Mouse (Mus musculus): ENCODE data around the gene Ubl4b. TPM values are rescaled to one million over a fixed set of nuclear protein-coding genes. Genes with fewer than 3 reads are reported as not detected.

Ubl4b gene
- not detected in 3 replicates for total RNA-seq (2017)

DNA sequence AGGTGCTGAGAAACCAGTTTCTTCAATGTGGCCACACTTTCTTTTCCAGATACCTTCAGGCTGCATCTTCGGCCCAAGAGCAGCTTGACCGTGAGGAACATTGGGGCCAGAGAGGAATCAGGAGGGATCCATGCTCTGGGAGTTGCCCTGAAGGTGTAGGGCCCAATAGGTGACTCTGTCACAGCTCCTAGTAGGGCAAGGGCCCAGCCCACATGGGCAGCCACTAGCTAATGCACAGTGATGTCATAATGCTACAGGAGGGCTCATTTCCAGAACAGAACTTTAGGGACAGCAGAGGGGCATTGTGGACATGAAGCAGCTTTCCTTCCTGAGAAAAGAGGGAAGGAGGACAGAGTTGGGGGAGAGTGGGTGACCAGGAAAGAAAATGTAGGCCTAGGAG is at the start of gene Ubl4b:
TSS of gene Ubl4b (minus strand) at position 232 of the 400 bp plus-strand sequence.
- no peak for ATAC-seq (replicated peaks; ENCODE audit: insufficient number of reproducible peaks, low FRiP score, low TSS enrichment, poor library complexity, severe bottlenecking)

DNA sequence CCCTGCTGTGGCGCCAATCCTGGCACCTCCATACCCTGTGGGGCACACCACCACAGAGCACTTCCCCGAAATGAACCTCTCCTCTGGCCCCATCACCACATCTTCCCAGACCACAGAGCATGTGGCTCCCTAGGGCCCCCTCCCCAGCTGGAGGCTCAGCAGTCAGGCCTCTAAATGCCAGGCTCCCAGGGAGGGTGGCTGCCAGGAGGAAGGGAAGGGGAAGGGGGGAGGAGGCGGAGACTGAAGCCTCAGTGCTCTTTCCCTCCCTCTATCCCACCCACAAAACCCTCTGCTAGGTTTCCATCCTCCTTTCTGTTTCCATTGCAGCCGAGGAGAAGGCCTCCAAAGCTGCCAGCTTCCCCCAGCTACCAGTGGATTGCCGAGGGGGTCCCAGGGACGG is 45.3 kb upstream of the Ubl4b start:
- no peak for ATAC-seq (replicated peaks; ENCODE audit: insufficient number of reproducible peaks, low FRiP score, low TSS enrichment, poor library complexity, severe bottlenecking)

DNA sequence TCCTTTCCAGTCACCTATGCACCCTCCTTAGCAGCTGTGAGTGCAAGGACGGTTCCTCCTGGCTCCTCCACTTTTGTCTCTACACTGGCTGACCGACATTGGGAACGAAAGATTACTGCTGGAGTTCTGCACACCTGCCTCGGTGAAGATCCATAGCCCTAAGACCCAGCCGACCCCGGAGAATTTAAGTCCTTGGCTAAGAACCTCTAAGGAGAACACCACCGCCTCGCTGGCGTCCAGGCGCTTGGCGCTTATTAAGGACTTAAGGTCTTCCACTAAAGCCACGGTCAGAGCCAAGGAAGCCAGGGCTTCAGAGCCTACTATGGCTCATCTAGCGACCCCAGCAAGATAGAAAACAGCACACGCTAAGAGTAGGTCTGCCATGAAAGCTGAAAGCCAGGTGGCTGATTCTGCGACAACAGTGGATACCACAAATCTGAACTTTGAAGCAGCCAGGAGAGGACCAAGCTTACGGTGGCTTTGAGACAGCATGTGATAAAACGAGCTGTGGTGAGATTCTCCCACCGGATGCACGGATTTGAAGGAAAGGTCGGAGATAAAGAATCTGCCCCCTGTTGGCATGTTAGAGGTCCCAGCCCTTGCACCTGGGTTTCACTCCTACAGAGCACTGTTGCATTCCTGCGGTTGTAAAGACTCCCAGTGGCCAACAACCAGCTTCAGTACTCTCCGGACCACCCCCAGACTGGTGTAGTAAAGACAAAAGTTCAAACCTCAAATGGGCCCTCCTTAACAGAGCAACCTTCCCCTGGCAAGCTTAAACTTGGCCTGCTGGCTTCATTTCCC is 42.9 kb upstream of the Ubl4b start:
- ATAC-seq (replicated peaks; ENCODE audit: insufficient number of reproducible peaks, low FRiP score, low TSS enrichment, poor library complexity, severe bottlenecking) = no peak

DNA sequence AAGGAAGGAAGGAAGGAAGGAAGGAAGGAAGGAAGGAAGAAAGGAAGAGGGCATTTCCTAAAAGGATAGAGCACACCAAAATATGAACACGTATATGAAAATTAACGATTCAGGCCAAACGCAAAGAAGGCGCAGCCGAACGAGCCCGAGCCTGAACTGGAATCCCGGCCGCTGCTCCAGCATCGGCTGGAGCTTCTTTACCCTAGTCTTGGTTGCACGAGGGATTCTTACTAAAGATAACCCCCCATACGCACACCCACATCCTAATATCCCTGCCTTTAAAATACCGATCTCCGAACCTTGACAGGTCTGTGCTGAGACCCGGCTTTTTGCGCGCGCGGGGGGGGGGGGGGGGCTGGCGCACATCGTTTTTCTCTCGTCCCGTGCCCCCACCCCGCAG is 42.3 kb upstream of the Ubl4b start:
- no peak for ATAC-seq (replicated peaks; ENCODE audit: insufficient number of reproducible peaks, low FRiP score, low TSS enrichment, poor library complexity, severe bottlenecking)

DNA sequence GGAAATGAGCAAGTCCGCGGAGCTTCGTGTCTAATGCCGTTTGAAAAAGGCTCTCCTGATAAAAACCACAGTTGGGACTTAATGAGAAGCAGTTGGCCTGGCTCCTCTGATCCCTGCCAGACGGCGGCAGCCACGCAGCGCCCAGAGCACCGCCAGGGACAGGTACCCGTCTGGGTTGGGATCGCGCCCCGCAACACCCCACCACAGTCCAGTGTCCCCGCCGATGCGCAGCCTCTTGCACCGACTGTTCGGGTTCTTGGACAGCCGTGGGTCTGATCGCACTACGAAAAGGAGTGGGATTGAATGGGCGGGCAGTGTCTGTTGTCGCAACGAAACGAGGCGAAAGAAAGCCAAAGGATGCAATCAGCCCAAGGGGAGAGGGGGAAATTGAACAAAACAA is 41.7 kb upstream of the Ubl4b start:
- no peak for ATAC-seq (replicated peaks; ENCODE audit: insufficient number of reproducible peaks, low FRiP score, low TSS enrichment, poor library complexity, severe bottlenecking)

DNA sequence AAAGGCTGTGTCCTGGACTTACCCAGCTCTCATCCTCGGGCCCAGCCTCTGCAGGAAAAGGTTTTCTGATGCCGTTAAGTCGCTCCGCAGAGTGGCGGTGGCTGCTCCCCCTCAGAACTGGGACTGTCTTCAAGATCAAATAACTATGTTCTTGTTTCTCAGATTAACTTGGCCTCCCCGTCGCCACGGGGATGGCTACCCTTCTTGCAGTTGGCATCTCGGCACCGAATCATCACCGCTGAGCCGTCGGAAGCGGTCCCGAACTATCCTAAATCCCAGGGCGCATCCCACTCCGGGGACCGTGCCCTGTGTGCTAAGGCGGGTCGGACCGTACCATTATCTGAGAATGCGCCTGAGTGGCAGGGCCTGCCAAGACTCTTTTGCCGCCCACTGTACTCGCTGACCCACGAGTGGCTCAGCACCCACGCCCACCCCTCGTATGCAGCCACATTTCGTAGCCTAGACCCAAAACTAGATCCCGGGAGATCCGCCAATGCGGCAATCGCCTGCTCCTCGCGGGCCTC is 41.1 kb upstream of the Ubl4b start:
- no peak for ATAC-seq (replicated peaks; ENCODE audit: insufficient number of reproducible peaks, low FRiP score, low TSS enrichment, poor library complexity, severe bottlenecking)

DNA sequence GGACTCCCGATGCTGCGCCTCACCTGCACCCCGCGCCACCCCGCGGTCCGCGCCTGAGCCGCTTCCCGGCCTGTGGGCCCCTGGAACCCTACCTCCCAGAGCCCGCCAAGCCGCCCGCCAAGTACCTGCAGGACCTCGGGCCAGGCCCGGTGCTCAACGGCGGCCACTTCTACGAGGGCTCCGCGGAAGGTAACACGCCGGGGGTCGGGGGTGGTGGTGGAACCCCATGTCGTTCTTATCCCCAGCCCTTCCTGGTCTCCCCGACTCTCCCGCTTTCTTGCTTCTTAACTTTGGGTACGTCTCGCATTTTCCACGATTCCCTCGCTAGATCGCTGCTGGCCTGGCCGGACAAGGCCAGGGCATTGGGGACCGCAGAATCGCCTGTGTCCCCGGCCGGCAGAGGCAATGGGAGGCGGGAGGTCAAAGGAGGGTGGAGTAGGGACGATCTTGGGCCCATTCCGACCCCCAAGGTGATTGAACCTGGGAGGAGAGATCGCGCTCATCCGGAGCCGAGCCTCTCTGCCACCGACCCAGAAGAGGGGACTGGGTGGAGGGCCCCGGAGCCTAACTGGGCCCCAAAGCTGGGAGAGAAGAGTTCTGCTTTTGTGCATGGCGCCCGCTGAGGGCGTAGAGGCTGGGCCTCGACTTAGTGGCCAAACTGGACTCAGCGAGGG is 40.5 kb upstream of the Ubl4b start:
- no peak for ATAC-seq (replicated peaks; ENCODE audit: insufficient number of reproducible peaks, low FRiP score, low TSS enrichment, poor library complexity, severe bottlenecking)

DNA sequence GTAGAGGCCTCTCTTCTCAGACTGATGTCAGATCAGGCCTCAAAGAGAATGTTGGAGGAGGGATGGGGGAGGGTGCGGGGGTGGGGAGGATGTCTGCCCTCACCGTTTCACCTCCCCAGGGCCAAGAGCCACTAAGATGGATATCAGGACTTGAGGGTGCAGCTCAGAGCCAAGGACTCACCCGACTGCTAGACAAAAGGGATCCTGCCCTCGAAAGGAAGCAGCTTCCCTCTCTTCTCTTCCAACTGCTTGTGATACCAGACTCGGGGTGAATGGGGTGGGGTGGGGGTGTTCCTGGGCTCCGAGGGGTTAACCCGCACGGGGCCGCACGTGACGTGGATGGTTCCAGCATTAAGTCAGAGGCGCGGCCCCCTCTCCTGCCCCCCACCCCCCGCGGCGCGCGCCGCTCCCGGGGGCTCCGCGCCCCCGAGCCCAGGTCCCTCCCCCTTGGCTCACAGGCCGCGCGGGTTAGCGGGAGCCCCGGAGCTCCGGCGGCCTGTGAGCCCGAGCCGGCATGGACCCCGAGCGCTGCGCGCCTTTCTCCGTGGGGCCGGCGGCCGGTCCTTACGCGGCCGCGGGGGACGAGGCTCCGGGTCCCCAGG is 39.9 kb upstream of the Ubl4b start, which contains the start of gene Alx3:
TSS of gene Alx3 (plus strand) at position 370 of the 602 bp plus-strand sequence.
- no peak for ATAC-seq (replicated peaks; ENCODE audit: insufficient number of reproducible peaks, low FRiP score, low TSS enrichment, poor library complexity, severe bottlenecking)

DNA sequence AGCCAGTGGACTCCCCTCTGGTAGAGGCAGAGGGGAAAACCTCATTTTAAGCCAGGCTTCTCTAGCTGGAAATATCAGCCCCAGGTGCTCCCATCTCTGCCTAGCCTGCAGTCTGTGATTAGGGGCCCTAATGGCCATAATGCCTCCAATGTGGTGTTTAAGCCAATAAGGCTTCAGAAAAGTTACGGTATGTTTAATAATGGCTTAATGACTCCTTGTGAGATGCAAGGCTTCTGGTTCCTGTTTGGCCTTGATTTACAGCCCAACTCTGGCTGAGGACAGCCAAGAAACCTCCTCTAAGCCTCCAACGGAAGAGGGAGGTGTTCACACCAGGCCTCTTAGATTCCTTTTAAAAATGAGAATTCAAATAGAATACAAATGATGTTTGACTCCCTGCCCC is 38.8 kb upstream of the Ubl4b start:
- no peak for ATAC-seq (replicated peaks; ENCODE audit: insufficient number of reproducible peaks, low FRiP score, low TSS enrichment, poor library complexity, severe bottlenecking)

DNA sequence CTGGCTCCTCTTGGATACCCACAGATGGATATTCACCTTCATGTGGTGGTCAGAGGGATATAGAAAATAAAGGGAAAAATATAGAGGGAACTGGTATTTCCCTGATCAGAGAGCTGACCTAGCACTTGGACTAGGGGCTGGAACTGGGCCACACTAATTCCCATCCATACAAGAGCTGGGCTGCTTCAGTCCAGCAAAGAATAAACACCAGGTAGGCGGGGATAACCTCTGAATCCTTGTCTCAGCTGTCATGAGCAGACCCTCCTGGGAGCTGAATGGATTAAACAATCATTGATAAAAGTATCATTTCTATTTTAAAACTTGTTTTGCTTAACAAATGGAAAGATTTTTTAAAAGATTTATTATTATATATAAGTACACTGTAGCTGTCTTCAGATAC is 36.7 kb upstream of the Ubl4b start:
- ATAC-seq (replicated peaks; ENCODE audit: insufficient number of reproducible peaks, low FRiP score, low TSS enrichment, poor library complexity, severe bottlenecking) = no peak

DNA sequence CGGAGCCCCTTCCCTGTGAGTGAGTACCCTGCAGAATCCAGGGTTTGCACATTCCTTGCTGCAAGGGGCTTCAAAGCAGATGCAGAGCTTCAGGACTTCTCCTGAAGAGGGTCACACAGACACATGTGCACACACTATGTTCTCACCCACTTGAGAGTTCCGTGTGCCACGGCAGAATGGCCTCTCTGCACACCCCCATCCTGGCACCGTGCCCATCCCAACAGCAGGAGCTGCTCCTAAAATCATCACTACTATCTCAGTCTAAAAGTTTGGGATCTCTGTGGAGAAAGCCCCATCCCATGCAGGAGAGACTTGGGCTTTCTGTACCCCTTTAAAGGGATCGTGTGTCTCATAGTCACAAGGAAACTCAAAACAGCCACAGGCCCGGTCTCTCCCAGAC is 31.6 kb upstream of the Ubl4b start:
- no peak for ATAC-seq (replicated peaks; ENCODE audit: insufficient number of reproducible peaks, low FRiP score, low TSS enrichment, poor library complexity, severe bottlenecking)

DNA sequence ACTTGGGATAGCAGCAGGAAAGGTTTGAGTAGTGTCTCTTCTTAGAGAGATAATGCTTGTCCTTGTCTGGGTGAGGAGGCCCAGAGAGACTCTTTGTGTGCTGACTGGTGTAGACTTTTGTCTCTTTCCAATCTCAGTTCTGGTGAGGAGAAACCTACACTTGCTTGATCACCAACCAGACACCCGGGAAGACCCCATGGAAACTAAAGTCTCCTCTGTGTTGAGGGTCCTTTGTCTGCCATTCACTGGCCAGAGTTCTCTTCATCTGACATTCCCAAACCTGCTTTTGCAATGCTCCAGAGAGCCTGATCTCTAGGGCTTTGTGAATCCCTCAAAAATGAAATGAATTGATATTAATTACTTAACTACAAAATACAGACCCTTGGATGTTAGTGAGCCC is 29.0 kb upstream of the Ubl4b start:
- no peak for ATAC-seq (replicated peaks; ENCODE audit: insufficient number of reproducible peaks, low FRiP score, low TSS enrichment, poor library complexity, severe bottlenecking)

DNA sequence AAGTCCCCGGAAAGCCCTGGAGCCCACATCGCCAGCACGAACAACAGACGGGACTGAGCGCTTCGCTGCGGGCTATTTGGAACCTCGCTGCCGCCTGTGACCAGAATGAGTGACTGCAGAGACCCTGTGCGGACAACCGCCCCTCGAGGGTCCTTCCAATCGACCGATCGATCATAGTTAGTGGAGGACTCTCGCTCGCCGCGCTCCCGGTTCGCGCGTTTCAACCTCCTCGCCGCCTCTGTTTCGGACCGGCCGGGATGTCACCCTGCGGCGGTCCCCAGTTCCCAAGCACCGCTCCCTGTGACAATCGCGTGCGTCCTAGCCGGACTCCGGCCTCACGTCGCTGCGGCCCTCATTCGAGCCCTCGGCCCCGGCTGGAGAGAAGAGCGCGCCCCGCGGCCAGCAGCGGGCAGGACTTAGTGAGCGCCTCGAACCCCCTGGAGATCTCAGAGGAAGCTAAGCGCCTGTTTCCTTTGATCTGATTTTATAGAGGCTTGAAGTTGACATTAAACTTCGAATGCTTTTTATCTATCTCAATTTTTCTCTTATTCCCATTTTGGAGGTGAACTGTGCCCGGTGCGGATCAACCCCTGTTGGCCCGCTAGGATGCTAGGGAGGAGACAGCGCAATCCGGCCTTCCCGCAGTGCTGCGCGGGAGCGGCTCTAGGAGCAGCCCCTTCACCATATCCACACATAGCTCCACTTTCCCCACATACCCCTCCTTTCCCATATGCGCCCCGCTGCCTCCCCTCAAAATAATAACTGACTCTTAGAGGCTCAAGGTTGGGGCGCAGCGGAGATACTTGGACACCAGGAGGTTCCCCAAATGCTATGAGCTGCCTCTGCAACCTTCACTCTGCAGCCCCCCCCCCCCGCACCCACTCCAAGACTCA is 28.2 kb upstream of the Ubl4b start:
- no peak for ATAC-seq (replicated peaks; ENCODE audit: insufficient number of reproducible peaks, low FRiP score, low TSS enrichment, poor library complexity, severe bottlenecking)

DNA sequence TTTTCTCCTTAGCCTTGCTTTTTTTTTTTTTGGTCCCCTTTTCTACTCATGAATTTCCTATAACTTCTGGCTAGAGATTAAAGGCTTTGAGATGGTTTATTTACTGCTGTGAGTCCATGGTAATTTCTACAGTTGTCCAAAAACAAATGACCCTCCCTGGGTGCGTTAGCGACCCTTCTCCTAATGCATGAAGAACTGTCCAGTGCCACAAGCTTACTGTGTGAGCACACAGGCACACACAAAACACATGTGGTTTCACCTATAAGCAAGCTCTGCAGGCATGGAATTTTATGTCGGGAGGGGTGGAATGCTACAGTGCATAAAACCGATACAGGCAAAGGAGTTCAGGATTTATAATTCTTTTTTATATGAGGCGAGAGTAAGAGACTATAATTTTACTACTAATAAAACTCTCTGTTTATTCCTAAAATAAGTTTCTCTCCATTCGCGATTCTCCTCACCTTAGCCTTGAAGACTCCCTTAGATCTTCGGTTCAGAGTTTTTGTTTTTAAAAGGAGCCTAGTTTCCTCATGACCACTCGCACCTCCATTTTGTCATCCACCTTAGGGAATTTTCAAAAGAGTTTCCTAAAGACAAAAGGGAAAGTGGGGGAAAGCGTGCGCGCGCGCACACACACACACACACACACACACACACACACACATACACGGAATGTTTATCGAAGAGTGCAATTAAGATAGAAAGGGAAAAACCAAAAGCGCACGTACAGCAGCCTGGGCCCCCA is 27.4 kb upstream of the Ubl4b start:
- no peak for ATAC-seq (replicated peaks; ENCODE audit: insufficient number of reproducible peaks, low FRiP score, low TSS enrichment, poor library complexity, severe bottlenecking)

DNA sequence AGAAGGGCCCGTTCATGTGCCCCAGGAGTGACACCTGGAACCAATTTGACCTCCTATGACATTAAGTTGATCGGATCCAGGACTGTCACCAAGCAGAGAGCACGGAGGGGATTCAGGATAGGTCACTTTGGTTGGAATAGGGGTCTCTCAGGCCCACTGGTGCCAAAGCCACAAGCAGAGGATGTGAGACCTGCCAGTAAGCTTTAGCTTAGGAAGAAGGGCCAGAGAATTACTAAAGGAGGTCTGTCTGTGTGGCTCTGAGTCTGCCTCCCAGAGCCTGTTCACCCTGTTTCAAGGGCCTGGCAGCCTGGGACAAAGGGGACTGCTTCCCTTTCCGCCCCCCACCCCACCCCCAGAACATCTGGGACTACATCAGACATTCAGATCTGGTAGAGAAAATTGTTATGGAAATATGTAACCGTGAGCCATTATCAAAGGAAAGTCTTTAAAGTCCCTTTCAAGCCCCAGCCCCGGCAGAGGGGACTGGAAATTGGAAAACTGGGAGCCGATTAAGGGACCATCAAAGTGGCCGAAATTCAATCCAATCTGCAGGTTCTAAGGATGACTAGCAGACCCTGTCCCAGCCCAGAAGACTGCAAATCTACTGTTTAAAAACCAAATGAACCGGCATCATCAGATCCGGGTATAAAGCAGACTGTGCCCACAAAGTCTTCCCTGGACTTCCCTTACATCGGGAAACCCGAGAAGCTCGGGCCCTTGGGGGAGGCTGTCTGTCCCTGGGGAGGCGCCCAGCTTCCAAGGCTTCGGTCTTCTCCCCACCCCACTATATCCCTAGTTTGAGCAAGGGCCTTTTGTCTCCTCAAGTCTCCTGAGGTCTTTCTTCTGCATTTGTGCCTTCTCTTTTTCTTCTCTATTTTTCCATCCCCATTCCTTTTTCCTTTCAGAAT is 26.5 kb upstream of the Ubl4b start:
- no peak for ATAC-seq (replicated peaks; ENCODE audit: insufficient number of reproducible peaks, low FRiP score, low TSS enrichment, poor library complexity, severe bottlenecking)

DNA sequence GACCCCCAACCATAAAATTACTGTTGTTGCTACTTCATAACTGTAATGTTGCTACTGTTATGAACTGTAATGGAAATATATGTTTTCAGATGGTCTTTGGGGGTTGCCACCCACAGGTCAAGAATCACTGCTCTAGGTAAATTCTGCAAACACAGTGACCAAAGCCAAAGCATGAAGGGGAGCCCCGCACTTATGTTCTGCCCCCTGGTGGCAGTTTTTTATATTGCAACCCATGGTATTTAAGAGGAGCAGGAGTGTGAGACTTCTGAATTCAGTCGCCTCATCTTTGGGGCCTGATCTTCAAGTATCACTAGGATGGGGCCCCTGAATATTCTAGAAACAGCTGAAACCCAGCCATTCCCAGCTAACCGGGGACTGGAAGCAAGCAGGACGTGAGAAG is 24.6 kb upstream of the Ubl4b start:
- no peak for ATAC-seq (replicated peaks; ENCODE audit: insufficient number of reproducible peaks, low FRiP score, low TSS enrichment, poor library complexity, severe bottlenecking)

DNA sequence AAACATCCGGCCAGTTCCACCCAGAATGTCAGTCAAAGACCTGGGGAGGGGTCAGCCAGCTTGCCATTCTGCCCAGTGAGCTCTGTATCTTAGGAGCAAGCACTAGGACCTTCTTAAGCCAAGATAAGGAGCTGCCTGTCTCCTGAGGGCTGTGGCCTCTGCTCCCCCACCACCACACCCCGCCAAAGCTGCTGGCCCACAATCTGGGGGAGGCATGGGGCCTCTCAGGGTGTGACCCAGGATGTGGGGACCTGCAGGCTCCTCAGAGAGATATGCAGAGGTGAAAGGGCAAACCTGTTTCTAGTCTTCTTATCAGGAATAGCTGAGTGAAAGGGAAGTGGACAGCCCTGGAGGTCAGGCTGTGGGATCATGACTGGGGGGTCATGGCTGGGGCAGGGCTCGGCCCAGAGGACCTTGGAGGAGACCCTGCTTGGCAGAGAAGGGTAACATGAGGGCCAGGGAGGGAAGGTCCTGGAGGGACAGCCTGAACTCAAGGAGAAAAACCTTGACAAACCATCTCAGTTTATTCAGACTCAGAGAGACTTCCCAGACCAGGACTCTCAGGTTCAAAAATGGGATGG is 23.0 kb upstream of the Ubl4b start:
- no peak; the same call in 1 of the 2 replicates for ATAC-seq (replicated peaks; ENCODE audit: insufficient number of reproducible peaks, low FRiP score, low TSS enrichment, poor library complexity, severe bottlenecking)

Measured in monocyte, adult 5-6 weeks (primary cell).